Mouse (Mus musculus): ENCODE measurements around the gene Olfr1257. TPM values are rescaled to one million over a fixed set of nuclear protein-coding genes. Genes with fewer than 3 reads are reported as not detected.
"Not testable (repeated sequence)": the region's sequence is repeated elsewhere in the genome, so short reads cannot be mapped to it uniquely, and the experiment has no call there.

Gene Olfr1257
- not detected in 2 replicates for polyA plus RNA-seq (2016; fragmentation: Nextera tagmentation; extraction: Ambion mirVana)

- Histone ChIP-seq H3K27ac (no peak within 1 kb of the TSS), H3K9ac (no peak within 1 kb of the TSS), H3K4me3 (replicated peaks) (no peak within 1 kb of the TSS), H3K4me1 (no peaks in the 10 kb centered on the region), H3K4me2 (no peak within 1 kb of the TSS), H3K36me3 (replicated peaks) (no peaks in the 10 kb centered on the region), H3K27me3 (no peaks in the 10 kb centered on the region), H3K9me3 (no peaks in the 10 kb centered on the region)
- ATAC-seq (ENCODE audit: low FRiP score): no peak
- WGBS: 89% methylated on average over 1 of the region's 1 CpGs
Observed at GRCm38 (mm10) chr2:89878137-89878536, at the start of gene Olfr1257. Gene Olfr1257, plus strand, starts transcription at chr2:89878437.

- Histone ChIP-seq H3K9ac (no peak within 1 kb of the TSS), H3K9me3 (no peaks in the 10 kb centered on the region), H3K27me3 (no peaks in the 10 kb centered on the region), H3K36me3 (replicated peaks) (no peaks in the 10 kb centered on the region), H3K27ac (no peak within 1 kb of the TSS), H3K4me2 (no peak within 1 kb of the TSS), H3K4me1 (no peaks in the 10 kb centered on the region), H3K4me3 (replicated peaks) (no peak within 1 kb of the TSS)
- 52% methylated on average over 2 of the region's 2 CpGs for WGBS
- ATAC-seq (ENCODE audit: low FRiP score): no peak
Observed at GRCm38 (mm10) chr2:89841455-89841854, 36.8 kb upstream of the Olfr1257 start, which contains the start of gene Olfr1256. Gene Olfr1256, minus strand, starts transcription at chr2:89841555.

GRCm38 (mm10) chr2:89848105-89848504 is 30.1 kb upstream of the Olfr1257 start, which contains the start of gene Olfr48:
Gene Olfr48, minus strand, starts transcription at chr2:89848205.
- 85% methylated on average over 5 of the region's 5 CpGs for WGBS
- H3K9ac ChIP-seq: no peak within 1 kb of the TSS
- H3K4me2 ChIP-seq: no peak within 1 kb of the TSS
- H3K4me3 ChIP-seq (replicated peaks): no peak within 1 kb of the TSS
- H3K27me3 ChIP-seq: no peaks in the 10 kb centered on the region
- H3K9me3 ChIP-seq: no peaks in the 10 kb centered on the region
- no peak within 1 kb of the TSS for H3K27ac ChIP-seq
- no peak for ATAC-seq (ENCODE audit: low FRiP score)
- H3K36me3 ChIP-seq (replicated peaks): no peaks in the 10 kb centered on the region
- no peaks in the 10 kb centered on the region for H3K4me1 ChIP-seq

GRCm38 (mm10) chr2:89849230-89849629 is 29.0 kb upstream of the Olfr1257 start:
- WGBS: 80% methylated on average over 1 of the region's 1 CpGs
- no peaks in the 10 kb centered on the region for H3K36me3 ChIP-seq (replicated peaks)
- no peaks in the 10 kb centered on the region for H3K4me1 ChIP-seq
- no peak overlapping the region for H3K4me2 ChIP-seq
- no peak overlapping the region for H3K9ac ChIP-seq
- H3K4me3 ChIP-seq (replicated peaks): no peak overlapping the region
- ATAC-seq (ENCODE audit: low FRiP score): no peak
- H3K9me3 ChIP-seq: no peaks in the 10 kb centered on the region
- H3K27ac ChIP-seq: no peak overlapping the region
- no peaks in the 10 kb centered on the region for H3K27me3 ChIP-seq

- not testable (repeated sequence) for H3K9me3 ChIP-seq; H3K4me3 ChIP-seq (replicated peaks); H3K9ac ChIP-seq; H3K4me1 ChIP-seq; H3K27me3 ChIP-seq; ATAC-seq (ENCODE audit: low FRiP score); H3K36me3 ChIP-seq (replicated peaks); H3K4me2 ChIP-seq; H3K27ac ChIP-seq
- 93% methylated on average over 9 of the region's 9 CpGs for WGBS
Observed at GRCm38 (mm10) chr2:89912616-89913015, 34.4 kb downstream of the Olfr1257 start.

GRCm38 (mm10) chr2:89927009-89927408 is 48.8 kb downstream of the Olfr1257 start, which contains the start of gene Olfr1258:
Gene Olfr1258, plus strand, starts transcription at chr2:89927309.
- H3K36me3 ChIP-seq (replicated peaks): no peaks in the 10 kb centered on the region
- H3K9ac ChIP-seq: no peak within 1 kb of the TSS
- ATAC-seq (ENCODE audit: low FRiP score): no peak

More at GRCm38 (mm10) chr2:89927009-89927408, 48.8 kb downstream of the Olfr1257 start, which contains the start of gene Olfr1258:
- no peak within 1 kb of the TSS for H3K4me3 ChIP-seq (replicated peaks)
- H3K27ac ChIP-seq: no peak within 1 kb of the TSS
- H3K4me1 ChIP-seq: no peaks in the 10 kb centered on the region
- no peak within 1 kb of the TSS for H3K4me2 ChIP-seq
- no peaks in the 10 kb centered on the region for H3K9me3 ChIP-seq
- H3K27me3 ChIP-seq: no peaks in the 10 kb centered on the region

Other genes starting within 250 kb of the Olfr1257 start
- not detected in 2 replicates for gene Olfr1249, start 243.5 kb upstream of the Olfr1257 start, polyA plus RNA-seq (2016; fragmentation: Nextera tagmentation; extraction: Ambion mirVana)
- gene Olfr1250, start 217.0 kb upstream of the Olfr1257 start, polyA plus RNA-seq (2016; fragmentation: Nextera tagmentation; extraction: Ambion mirVana): not detected in 2 replicates
- not detected in 2 replicates for gene Olfr1251, start 206.5 kb upstream of the Olfr1257 start, polyA plus RNA-seq (2016; fragmentation: Nextera tagmentation; extraction: Ambion mirVana)
- not detected in 2 replicates for gene Olfr1252, start 153.4 kb upstream of the Olfr1257 start, polyA plus RNA-seq (2016; fragmentation: Nextera tagmentation; extraction: Ambion mirVana)
- not detected in 2 replicates for gene Olfr1253, start 121.3 kb upstream of the Olfr1257 start, polyA plus RNA-seq (2016; fragmentation: Nextera tagmentation; extraction: Ambion mirVana)
- not detected in 2 replicates for gene Olfr1254, start 84.8 kb upstream of the Olfr1257 start, polyA plus RNA-seq (2016; fragmentation: Nextera tagmentation; extraction: Ambion mirVana)
- gene Olfr1255, start 66.4 kb upstream of the Olfr1257 start, polyA plus RNA-seq (2016; fragmentation: Nextera tagmentation; extraction: Ambion mirVana): not detected in 2 replicates
- not detected in 2 replicates for gene Olfr1256, start 36.9 kb upstream of the Olfr1257 start, polyA plus RNA-seq (2016; fragmentation: Nextera tagmentation; extraction: Ambion mirVana)
- gene Olfr48, start 30.2 kb upstream of the Olfr1257 start, polyA plus RNA-seq (2016; fragmentation: Nextera tagmentation; extraction: Ambion mirVana): 0.10 TPM in 1 of 2 replicates, not detected in the other
- not detected in 2 replicates for gene Olfr1258, start 48.9 kb downstream of the Olfr1257 start, polyA plus RNA-seq (2016; fragmentation: Nextera tagmentation; extraction: Ambion mirVana)
- not detected in 2 replicates for gene Olfr1259, start 70.2 kb downstream of the Olfr1257 start, polyA plus RNA-seq (2016; fragmentation: Nextera tagmentation; extraction: Ambion mirVana)
- not detected in 2 replicates for gene Olfr1260, start 95.9 kb downstream of the Olfr1257 start, polyA plus RNA-seq (2016; fragmentation: Nextera tagmentation; extraction: Ambion mirVana)
- gene Olfr1261, start 112.8 kb downstream of the Olfr1257 start, polyA plus RNA-seq (2016; fragmentation: Nextera tagmentation; extraction: Ambion mirVana): not detected in 2 replicates
- not detected in 2 replicates for gene Olfr1262, start 121.7 kb downstream of the Olfr1257 start, polyA plus RNA-seq (2016; fragmentation: Nextera tagmentation; extraction: Ambion mirVana)
- not detected in 2 replicates for gene Olfr1263, start 133.7 kb downstream of the Olfr1257 start, polyA plus RNA-seq (2016; fragmentation: Nextera tagmentation; extraction: Ambion mirVana)
- gene Olfr1264, start 147.1 kb downstream of the Olfr1257 start, polyA plus RNA-seq (2016; fragmentation: Nextera tagmentation; extraction: Ambion mirVana): not detected in 2 replicates
- gene Olfr1265, start 156.9 kb downstream of the Olfr1257 start, polyA plus RNA-seq (2016; fragmentation: Nextera tagmentation; extraction: Ambion mirVana): not detected in 2 replicates
- not detected in 2 replicates for gene Olfr140, start 185.2 kb downstream of the Olfr1257 start, polyA plus RNA-seq (2016; fragmentation: Nextera tagmentation; extraction: Ambion mirVana)
- not detected in 2 replicates for gene Olfr1269, start 243.0 kb downstream of the Olfr1257 start, polyA plus RNA-seq (2016; fragmentation: Nextera tagmentation; extraction: Ambion mirVana)

Measured in forebrain, embryonic 12.5 days (tissue).